Mouse (Mus musculus): ENCODE results near the gene Elavl2.

- TF ChIP-seq CTCF (IDR thresholded peaks at IDR 0.05; ENCODE audit: extremely low read depth, insufficient read length, insufficient replicate concordance, low read depth, low read length) (no peak), POLR2A (IDR thresholded peaks at IDR 0.05; ENCODE audit: low read depth, low read length) (no peak)
These were observed 66.4 kb downstream of the Elavl2 start for GRCm38 (mm10) chr4:91334177-91334576.

All from small intestine, adult 2 months (tissue).